Mouse (Mus musculus): ENCODE measurements around the gene Oxnad1.

Oxnad1 gene

GRCm38 (mm10) chr14:32145401-32145800, 60.2 kb downstream of the Oxnad1 start:
- DNase-seq (ENCODE audit: low read depth) = no peak

- no peak for DNase-seq (ENCODE audit: low read depth)
Measured at GRCm38 (mm10) chr14:32145809-32146511, 60.8 kb downstream of the Oxnad1 start.

GRCm38 (mm10) chr14:32146578-32146977, 61.4 kb downstream of the Oxnad1 start:
- DNase-seq (ENCODE audit: low read depth) = no peak

- DNase-seq (ENCODE audit: low read depth) = no peak
Measured at GRCm38 (mm10) chr14:32150872-32151271, 65.7 kb downstream of the Oxnad1 start.

GRCm38 (mm10) chr14:32152243-32152965, 67.2 kb downstream of the Oxnad1 start:
- DNase-seq (ENCODE audit: low read depth) = no peak

Measured in naive thymus-derived CD4-positive, alpha-beta T cell, adult 2 months (primary cell).